Mouse (Mus musculus): Measurements from ENCODE around the gene Slc4a1. TPM values are rescaled to one million over a fixed set of nuclear protein-coding genes. Genes with fewer than 3 reads are reported as not detected.

Slc4a1 gene
- total and polyA plus RNA-seq, 2 experiments from 2014 or later: 0.48 to 0.84 TPM

- TF ChIP-seq CTCF (IDR thresholded peaks at IDR 0.05; ENCODE audit: low read depth): no peak
- Histone ChIP-seq H3K9ac (replicated peaks; ENCODE audit: low read length) (no peak overlapping the region), H3K27me3 (ENCODE audit: insufficient read depth, low read length) (no peaks in the 10 kb centered on the region), H3K4me1 (ENCODE audit: insufficient read depth, low read length) (no peaks in the 10 kb centered on the region), H3K9me3 (ENCODE audit: low read length) (no peaks in the 10 kb centered on the region), H3K27ac (no peak overlapping the region), H3K4me2 (ENCODE audit: low read depth, low read length) (no peak overlapping the region), H3K4me3 (ENCODE audit: low read length) (no peak overlapping the region), H3K36me3 (ENCODE audit: insufficient read depth, low read length) (no peaks in the 10 kb centered on the region)
- no peak for DNase-seq (ENCODE audit: low spot score)
- WGBS: 58% methylated on average over 2 of the region's 2 CpGs
- no peak for ATAC-seq
Measured at GRCm38 (mm10) chr11:102384418-102384817, 18.4 kb upstream of the Slc4a1 start.

GRCm38 (mm10) chr11:102383365-102384136 is 17.5 kb upstream of the Slc4a1 start:
- no peak overlapping the region for H3K27ac ChIP-seq
- no peaks in the 10 kb centered on the region for H3K27me3 ChIP-seq (ENCODE audit: insufficient read depth, low read length)
- H3K4me1 ChIP-seq (ENCODE audit: insufficient read depth, low read length): no peaks in the 10 kb centered on the region
- DNase-seq (ENCODE audit: low spot score) (no peak), ATAC-seq (no peak)
- WGBS: 88% methylated on average over 1 of the region's 1 CpGs
- H3K36me3 ChIP-seq (ENCODE audit: insufficient read depth, low read length): no peaks in the 10 kb centered on the region
- TF ChIP-seq CTCF (IDR thresholded peaks at IDR 0.05; ENCODE audit: low read depth): no peak
- no peak overlapping the region for H3K4me3 ChIP-seq (ENCODE audit: low read length)
- no peaks in the 10 kb centered on the region for H3K9me3 ChIP-seq (ENCODE audit: low read length)
- H3K9ac ChIP-seq (replicated peaks; ENCODE audit: low read length): no peak overlapping the region
- no peak overlapping the region for H3K4me2 ChIP-seq (ENCODE audit: low read depth, low read length)

DNA sequence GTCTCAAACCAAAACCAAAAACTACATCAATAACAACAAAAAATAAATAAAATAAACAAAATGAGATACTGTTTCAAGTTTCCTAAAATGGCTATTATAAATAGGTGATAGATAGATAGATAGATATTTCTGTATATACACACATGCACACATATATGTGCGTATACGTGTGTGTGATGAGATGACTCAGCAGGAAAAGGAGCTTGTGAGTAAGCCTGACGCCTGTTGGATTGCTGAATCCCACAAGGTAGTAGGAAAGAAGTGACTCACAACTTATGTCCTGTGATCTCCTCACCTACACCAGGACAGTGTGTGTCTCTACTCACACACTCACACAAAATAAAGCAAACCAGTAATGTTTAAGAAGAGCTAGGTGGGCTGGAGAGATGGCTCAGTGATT is 16.8 kb upstream of the Slc4a1 start:
- TF ChIP-seq CTCF (IDR thresholded peaks at IDR 0.05; ENCODE audit: low read depth): no peak
- ATAC-seq (no peak), DNase-seq (ENCODE audit: low spot score) (no peak)
- no peaks in the 10 kb centered on the region for H3K27me3 ChIP-seq (ENCODE audit: insufficient read depth, low read length)
- H3K27ac ChIP-seq: no peak overlapping the region
- H3K4me2 ChIP-seq (ENCODE audit: low read depth, low read length): no peak overlapping the region
- H3K4me1 ChIP-seq (ENCODE audit: insufficient read depth, low read length): no peaks in the 10 kb centered on the region
- H3K9ac ChIP-seq (replicated peaks; ENCODE audit: low read length): no peak overlapping the region
- no peaks in the 10 kb centered on the region for H3K36me3 ChIP-seq (ENCODE audit: insufficient read depth, low read length)
- H3K9me3 ChIP-seq (ENCODE audit: low read length): no peaks in the 10 kb centered on the region
- no peak overlapping the region for H3K4me3 ChIP-seq (ENCODE audit: low read length)
- 88% methylated on average over 3 of the region's 3 CpGs for WGBS

GRCm38 (mm10) chr11:102381341-102382100 is 15.5 kb upstream of the Slc4a1 start:
- DNase-seq (ENCODE audit: low spot score) (no peak), ATAC-seq (no peak)
- no peak for TF ChIP-seq CTCF (IDR thresholded peaks at IDR 0.05; ENCODE audit: low read depth)
- no peaks in the 10 kb centered on the region for H3K36me3 ChIP-seq (ENCODE audit: insufficient read depth, low read length)
- no peaks in the 10 kb centered on the region for H3K27me3 ChIP-seq (ENCODE audit: insufficient read depth, low read length)
- H3K4me3 ChIP-seq (ENCODE audit: low read length): no peak overlapping the region
- H3K4me1 ChIP-seq (ENCODE audit: insufficient read depth, low read length): no peaks in the 10 kb centered on the region
- no peak overlapping the region for H3K9ac ChIP-seq (replicated peaks; ENCODE audit: low read length)
- H3K4me2 ChIP-seq (ENCODE audit: low read depth, low read length): no peak overlapping the region
- 27% methylated on average over 4 of the region's 4 CpGs for WGBS
- H3K27ac ChIP-seq: no peak overlapping the region
- no peaks in the 10 kb centered on the region for H3K9me3 ChIP-seq (ENCODE audit: low read length)

GRCm38 (mm10) chr11:102380091-102380490 is 14.1 kb upstream of the Slc4a1 start:
- H3K9ac ChIP-seq (replicated peaks; ENCODE audit: low read length): no peak overlapping the region
- no peak for ATAC-seq
- H3K27ac ChIP-seq: no peak overlapping the region
- DNase-seq (ENCODE audit: low spot score): no peak
- no peak for TF ChIP-seq CTCF (IDR thresholded peaks at IDR 0.05; ENCODE audit: low read depth)
- 69% methylated on average over 5 of the region's 5 CpGs for WGBS
- H3K4me2 ChIP-seq (ENCODE audit: low read depth, low read length): no peak overlapping the region
- no peaks in the 10 kb centered on the region for H3K36me3 ChIP-seq (ENCODE audit: insufficient read depth, low read length)
- peaks cover 7% of the 10 kb centered on the region for H3K4me1 ChIP-seq (ENCODE audit: insufficient read depth, low read length)
- no peaks in the 10 kb centered on the region for H3K9me3 ChIP-seq (ENCODE audit: low read length)
- H3K27me3 ChIP-seq (ENCODE audit: insufficient read depth, low read length): no peaks in the 10 kb centered on the region
- no peak overlapping the region for H3K4me3 ChIP-seq (ENCODE audit: low read length)

DNA sequence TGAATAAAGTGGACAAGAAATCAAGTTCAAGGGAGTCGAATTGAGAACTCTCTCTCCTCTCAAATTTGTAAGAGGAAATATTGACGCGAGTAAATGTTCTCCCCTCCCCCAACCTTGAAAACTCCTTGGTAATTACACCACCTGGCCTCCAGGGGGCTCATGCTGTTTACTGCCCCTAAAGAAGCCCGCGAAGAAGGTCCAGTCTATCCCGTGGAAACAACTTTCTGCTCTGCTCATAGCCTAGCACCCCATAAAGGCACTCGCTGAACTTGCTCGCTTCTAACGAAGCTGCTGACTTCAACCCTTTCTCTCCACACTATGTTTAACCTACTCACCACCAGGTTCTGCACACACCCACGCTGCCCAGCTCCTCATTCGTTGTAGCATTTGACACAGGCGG is 11.2 kb upstream of the Slc4a1 start:
- no peak overlapping the region for H3K4me3 ChIP-seq (ENCODE audit: low read length)
- no peak overlapping the region for H3K27ac ChIP-seq
- peaks cover 8% of the 10 kb centered on the region for H3K4me1 ChIP-seq (ENCODE audit: insufficient read depth, low read length)
- H3K36me3 ChIP-seq (ENCODE audit: insufficient read depth, low read length): no peaks in the 10 kb centered on the region
- H3K9me3 ChIP-seq (ENCODE audit: low read length): no peaks in the 10 kb centered on the region
- DNase-seq (ENCODE audit: low spot score): no peak
- WGBS: 67% methylated on average over 12 of the region's 12 CpGs
- no peak overlapping the region for H3K4me2 ChIP-seq (ENCODE audit: low read depth, low read length)
- ATAC-seq: no peak
- peak; percentile 43 for TF ChIP-seq CTCF (IDR thresholded peaks at IDR 0.05; ENCODE audit: low read depth)
- H3K27me3 ChIP-seq (ENCODE audit: insufficient read depth, low read length): no peaks in the 10 kb centered on the region
- no peak overlapping the region for H3K9ac ChIP-seq (replicated peaks; ENCODE audit: low read length)

Data from hindbrain, postnatal 0 days (tissue).